Mouse (Mus musculus) WW6 (cell line): ENCODE measurements around the gene Nebl.
"Not testable (repeated sequence)": the region's sequence is repeated elsewhere in the genome, so short reads cannot be mapped to it uniquely, and the experiment has no call there.

Experiments
- DNase-seq: peaks from one replicate; pipeline ENCODE4 v3.0.0-alpha.2; 2013; ENCODE audit warnings: low read depth, low spot score

Nebl gene

DNA sequence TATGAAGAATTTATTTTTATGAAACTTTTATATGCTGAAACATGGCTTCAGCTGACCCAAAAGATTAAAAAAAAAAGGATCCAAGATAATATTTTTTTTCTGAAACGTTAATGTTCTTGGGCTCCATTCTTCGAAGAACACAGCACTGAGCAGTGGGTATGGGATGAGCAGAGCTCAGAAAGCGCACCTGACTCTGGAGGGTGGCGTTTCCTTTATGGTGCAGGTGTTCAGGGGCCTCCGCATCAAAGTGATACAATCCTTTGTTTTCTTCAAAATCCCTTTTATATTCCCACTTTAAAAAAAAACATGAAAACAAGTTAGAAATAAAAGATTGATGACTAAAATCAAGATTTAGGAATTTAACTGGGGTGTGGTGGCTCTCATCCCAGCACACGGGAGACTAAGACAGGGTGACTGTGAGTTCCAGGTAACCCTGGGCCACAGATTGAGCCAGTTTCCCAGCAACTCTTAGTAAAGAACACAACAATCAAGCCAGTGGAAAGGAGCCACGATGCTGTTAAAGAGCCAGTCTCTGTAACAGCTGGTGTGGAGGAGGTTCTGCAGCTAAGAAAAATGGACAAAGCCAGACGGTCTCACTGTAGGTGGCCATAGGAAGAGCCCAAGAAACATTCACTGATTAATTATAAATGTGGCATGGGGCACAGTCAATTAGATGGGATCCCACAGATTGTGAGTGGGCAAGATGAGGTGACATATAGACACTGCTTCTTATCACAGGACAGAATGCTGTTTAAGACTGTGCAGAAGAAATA is 317.6 kb downstream of the Nebl start:
- no peak for DNase-seq

DNA sequence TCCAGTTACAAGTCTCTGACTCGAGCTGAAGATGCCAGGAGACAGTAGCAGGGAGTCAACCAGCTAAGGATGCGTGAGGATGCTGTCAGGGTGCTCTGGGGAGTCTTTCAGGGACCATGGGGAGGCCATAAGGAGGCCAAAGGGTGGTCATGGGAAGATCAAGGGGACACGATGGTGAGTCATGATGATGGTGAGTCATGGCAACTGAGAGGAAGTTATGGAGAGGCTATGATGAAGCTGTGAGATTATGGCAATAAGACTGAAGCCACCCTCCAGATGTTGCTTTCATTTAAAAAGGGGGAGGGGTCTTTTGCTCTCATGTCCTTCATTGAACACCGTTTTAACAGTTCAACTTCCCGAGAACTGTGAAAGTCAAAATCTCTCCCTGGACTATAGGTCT is 322.0 kb downstream of the Nebl start:
- no peak for DNase-seq

DNA sequence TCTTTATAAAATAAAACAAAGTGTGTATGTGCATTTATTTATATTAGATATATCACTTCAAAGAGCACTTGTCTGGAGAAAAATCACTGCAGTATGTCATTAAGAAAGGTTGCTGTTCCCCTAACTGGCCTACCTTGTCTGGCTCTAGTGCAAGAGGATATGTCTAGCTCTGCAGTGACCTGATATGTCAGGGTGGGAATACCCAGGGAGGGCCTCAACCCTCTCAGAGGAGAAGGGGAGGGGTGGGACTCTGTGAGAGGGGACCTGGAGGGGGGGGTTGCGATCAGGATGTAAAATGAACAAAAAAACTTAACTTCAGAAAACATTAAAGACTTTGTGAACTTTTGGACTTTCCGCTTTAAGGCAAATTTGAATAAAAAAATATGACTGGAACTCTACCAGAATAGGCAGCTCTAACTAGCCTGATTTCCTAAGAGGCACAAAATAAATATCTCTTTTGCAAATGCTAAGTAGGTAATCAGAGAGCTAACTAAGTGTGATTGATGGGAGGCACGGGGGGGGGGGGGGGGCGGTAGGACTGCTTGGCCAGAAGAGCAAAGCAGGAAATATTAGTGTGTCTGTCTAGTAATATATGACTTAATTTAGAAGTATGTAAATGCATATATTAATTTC is 325.2 kb downstream of the Nebl start:
- no peak for DNase-seq

DNA sequence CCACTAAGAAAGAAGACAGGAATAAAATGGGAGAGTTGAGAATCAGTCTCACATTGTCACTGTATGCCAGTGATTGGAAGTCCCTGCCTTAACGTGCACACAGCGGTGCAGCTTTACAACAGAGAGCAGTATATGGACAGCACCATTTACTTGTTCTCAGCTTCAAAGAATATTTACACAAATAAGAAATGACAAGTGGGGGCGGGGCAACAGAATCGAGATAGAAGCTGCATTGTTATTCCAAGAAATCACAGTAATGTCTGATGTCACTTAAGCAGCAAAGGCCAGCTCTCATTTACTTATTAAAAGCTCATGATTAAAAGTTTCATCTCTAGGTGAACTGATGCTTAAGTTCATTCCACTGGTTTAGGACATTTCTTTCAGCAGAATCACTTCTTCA is 328.8 kb downstream of the Nebl start:
- DNase-seq: no peak

DNA sequence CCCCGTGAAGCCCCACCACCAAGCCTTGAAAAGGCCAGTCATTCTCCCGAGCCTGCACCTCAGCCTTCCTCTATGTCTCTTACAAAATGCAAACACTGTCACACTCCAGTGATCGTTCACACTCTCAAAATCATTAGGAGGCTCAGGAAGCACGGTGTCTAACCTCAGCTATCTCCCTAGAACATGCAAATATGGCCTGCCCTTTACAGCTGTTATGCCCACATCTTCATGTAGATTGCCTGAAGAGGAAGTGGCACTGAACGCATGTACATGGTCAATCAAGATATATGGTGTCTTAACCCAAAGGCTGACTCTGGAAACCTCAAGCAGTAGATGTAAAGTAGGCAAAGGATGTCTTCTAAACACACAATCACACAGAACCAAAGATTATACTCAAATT is 335.0 kb downstream of the Nebl start:
- no peak for DNase-seq

DNA sequence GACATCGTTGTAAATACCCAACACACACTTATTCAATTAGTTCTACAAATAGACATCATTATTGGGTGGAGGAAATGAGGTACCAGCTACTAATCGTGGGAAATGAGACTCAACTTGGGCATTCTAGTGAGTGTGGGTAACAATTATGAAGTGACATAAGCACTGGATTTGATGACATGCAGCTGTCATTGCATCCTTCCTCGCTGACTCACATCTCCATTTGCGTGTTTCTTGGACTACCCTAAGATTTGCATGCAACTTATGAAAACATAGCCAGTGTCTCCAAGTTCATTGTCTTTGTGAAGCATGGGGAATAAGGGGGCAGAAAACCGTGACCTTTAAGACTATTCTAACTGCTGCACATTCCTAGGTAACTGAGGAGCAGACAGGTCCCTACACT is 339.9 kb downstream of the Nebl start:
- DNase-seq: no peak

DNA sequence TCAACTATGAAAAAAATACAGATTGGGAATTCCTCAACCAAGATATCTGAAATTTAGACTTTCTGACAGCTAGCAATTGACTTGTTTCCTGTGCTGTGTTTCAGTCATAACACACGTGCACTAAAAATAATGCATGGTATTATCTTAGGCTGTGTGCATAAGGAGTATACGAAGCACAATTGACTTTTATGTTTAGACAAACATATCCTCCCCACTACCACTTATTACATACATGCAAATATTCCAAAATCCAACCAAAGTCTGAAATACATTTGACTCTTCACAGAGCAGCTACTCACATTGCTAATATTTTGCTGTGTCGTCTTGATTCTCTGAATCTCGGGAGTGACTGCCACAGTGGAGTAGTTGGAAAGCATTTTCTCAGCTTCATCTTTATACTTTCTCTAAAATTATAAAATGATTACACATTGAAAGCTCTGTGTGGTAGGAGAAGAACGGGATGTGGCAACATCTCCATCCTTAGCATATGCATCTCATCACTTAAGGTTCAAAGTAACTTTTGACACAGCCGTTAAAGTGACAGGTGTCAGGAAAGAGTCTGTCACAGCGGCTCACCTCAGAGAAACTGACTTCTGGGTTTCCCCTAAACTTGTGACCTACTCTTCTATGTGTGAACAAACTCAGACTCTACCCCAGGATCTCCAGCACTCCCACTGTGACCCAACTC is 340.6 kb downstream of the Nebl start:
- DNase-seq: no peak

DNA sequence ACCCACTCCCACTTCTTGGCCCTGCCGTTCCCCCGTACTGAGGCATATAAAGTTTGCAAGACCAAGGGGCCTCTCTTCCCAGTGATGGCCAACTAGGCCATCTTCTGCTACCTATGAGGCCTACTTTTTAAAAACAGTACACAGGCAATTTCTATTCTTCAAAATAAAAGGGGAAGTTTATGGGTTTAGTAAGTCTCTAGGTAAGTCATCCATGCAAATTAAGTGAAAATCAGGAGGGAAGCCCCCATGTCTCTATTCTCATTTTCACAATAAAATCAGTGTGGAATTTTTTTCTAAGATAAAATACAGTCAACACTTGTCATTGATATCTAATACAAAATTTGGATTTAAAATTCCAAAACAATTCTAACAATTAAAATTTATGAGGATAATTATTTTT is 341.4 kb downstream of the Nebl start:
- no peak for DNase-seq

DNA sequence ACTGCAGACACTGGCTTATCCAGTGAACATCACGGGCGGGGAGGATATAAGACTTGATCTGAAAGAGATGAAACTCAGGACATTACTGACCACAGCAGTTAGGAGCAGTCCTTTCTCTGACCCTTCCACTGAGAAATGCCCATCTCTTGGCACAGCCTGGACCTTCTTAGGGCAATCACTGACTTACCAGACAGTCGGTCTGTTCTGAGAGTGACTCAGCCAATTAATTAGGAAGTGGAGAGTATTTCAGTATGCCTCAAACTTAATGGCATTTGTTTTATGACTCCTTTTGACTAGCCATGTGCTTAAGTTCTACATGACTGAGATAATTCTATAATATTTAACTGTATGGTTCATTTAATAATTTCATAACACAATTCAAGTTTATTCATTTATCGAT is 341.9 kb downstream of the Nebl start:
- no peak for DNase-seq

DNA sequence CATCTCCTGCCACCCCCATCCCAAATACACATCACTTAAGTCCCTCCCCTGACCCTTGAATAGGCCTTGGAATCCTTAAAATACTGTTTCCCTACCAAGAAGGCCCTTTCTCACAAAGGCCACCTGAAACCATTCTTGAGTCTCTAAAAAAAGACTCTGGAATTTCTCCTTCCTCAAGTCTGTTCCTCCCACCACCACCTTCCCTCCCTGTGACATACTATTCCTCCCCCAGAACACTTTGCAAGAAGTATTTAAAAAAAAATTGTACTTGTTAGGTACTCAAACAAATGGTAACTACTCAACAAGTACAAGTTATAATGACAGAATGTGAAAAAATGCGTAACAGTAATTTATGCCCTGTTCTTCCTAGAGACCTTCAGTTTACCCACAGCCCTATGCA is 349.0 kb downstream of the Nebl start:
- DNase-seq: no peak

DNA sequence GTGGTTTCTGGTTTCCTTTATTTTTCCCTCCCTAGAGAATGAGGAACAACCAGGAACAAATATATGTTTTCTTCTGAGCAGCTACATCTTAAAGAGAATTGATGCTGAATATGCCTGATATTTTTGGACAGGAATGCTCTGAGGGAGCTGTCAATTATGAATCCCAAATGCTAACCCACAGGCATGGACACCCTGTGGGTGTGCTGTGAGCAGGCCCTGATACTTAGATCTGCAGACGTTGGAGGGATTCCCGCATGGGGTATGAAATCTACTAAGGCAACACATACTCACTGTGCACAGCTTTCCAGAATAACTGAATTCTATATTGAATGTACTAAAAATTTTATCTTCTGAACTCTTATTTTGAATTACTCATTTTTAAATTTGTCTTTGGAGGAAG is 355.3 kb downstream of the Nebl start:
- DNase-seq: no peak

DNA sequence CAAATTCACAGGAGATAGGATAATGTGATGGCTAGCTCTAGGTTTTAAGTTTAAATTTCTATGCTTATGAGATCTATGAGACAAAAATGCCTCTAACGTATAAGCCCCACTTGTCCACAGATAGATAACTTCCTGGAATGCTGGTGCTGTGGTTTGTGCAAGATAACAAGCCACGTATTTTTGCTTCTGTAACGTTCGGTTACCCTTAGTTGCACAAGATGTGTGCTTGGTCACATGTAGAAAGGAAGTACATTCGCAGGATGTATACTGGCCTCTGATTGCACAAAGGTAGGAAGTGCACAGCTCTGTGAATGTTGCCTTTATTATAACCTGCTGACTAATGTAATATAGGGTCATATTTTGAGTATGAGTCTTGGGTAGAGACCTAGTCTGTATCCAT is 365.6 kb downstream of the Nebl start:
- DNase-seq: no peak

DNA sequence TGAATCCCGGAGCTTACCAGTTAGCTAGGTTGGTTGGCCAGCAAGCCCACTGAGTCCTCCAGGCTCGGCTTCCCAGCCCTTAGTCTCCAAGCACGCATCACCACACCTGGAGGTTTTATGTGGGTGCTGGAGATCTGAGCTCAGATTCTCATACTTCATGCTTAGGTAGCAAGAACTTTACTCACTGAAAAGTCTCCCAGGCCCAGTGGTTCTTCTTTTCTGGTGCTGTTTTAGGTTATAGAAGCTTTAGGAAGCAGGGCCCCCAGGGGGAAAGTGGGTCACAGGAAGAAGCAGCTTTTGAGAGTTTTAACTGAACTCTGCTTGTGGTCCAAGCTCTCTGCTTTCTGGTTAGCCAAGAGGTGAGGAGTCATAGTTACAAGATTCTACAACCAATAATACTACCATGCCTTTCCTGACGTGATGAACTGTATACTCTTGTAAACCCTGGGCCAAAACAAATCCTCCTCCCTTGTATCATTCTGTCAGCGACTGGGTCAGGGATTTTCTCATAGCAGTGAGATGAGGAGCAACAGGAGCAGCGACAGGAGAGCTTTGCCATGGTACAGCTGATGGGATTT is 366.2 kb downstream of the Nebl start:
- DNase-seq: no peak

DNA sequence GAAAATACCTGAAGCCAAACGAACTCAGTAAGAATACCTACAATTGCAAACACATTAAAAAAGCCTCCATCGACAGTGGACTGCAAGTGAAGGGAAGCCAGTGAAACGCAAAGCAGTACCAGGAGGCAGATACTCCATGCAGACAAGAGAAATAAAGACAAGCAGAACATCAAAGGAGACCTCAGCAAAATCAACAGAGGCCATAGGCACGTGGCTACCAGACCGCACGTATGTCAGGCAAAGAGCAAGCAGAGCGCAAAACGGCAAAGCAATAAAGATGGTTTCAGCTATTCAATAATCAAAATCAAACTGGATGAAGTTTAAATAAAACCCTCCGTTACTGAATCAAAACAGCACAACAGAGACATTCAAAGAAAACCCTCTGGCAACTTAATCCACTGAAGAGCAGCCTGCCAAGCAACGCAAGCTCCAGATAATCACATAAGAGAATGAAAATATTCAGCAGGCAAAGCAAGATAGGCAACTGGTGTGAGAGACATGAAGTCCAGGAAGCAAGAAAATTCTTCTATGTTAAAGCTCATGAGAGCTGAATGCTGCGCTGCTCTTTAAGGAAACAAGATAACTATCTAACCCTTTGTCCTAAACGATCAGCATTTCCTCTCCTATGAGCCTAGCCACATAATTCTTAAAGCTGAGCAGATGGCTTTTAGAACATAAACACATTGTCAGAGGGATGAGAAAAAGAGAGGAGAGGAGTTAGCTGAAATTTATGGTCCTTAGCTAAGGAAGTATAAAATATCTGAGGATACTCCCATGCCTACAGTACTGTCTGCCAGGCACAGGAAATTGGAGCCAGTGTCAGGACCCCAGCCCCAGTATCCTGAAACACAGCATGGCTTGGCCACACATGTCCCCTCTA is 367.7 kb downstream of the Nebl start:
- no peak for DNase-seq

DNA sequence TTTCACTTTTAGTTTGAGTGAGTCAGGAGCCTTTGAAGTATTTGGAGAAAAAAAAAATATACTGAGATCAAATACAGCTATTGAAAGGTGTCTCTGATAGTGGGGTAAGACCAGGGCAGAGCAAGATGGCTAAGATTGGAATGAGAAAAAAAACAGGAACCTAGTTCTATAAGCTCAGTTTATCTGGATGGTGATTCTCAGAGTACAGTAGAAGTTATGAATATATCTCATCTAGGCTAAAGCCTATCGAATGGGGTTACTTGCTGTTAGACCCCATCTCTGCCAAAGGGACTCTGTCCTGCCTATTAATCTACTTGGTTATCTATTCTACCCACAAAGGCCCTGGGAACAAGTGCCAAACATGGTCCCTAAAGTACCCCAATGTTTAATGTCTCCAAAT is 369.1 kb downstream of the Nebl start:
- DNase-seq: no peak

DNA sequence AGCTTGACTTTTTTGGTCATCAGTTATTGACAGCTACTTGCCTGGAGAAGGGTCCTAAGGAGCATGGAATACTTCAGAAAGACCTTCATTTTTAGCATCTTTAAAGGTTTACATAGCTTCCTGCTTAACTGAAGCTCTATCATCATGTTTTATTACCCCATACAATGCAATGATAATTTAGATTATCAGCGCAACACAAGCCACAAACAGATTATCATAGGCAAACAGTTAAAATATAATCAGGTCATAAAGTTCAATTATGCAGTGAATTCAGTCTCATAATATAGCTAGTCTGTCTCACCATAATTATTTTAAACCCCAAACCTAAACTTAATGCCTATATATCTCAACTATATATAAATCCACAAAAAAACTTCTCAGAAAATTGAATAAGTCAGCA is 386.6 kb downstream of the Nebl start:
- no peak for DNase-seq

DNA sequence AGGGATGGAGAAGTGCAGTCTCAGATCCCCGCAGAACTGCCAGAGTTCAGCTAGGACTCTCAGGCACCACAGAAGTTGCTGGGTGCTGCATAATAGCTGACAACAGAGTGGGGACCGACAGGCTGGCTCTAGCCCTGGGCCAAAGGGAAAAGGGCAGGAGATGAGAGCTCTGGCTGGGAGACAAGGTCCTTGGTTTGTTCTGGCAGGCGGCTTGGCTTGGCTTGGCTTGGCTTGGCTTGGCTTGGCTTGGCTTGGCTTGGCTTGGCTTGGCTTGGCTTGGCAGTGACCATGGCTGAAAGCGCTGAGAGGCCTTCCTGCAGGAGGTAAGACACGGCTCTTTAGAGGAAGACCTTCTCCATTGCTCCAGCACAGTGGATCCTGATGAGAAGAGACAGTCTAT is 395.8 kb downstream of the Nebl start:
- DNase-seq: no peak

DNA sequence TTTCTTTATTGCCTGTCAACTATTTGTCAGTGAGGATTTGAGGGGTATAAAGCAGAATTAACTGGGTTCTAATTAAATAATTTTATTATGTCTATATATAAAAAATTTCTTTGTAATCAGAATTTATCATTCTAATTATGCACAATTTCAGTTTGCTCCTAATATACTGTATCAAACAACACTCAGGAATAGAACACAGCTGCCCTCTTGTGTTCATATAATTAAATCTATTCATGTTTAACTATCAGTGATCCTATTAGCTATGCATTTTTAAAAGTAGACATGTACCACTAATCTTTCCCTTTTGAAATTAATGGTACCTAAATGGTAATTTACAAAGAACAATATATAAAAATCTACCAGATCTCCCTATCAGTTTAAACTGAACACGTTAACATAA is 404.7 kb downstream of the Nebl start:
- no peak for DNase-seq

DNA sequence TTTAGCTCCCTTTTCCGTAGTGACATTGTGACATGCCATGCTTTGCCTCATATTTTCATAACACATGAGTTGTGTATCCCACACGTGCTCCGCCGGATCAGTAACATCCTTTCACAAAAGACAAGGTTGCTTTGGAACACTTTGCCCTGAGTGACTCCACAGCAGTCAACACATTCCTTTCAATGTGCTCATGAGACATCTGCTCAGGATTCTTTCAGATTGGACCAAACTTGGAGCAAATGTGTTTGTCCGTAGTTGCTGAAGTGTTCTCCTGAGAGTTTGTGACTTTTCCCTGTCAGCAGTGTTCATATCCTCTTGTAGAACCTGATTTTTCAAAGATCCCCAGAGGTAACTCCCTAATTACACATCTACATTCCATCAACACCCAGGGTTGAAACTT is 414.4 kb downstream of the Nebl start:
- DNase-seq: no peak

DNA sequence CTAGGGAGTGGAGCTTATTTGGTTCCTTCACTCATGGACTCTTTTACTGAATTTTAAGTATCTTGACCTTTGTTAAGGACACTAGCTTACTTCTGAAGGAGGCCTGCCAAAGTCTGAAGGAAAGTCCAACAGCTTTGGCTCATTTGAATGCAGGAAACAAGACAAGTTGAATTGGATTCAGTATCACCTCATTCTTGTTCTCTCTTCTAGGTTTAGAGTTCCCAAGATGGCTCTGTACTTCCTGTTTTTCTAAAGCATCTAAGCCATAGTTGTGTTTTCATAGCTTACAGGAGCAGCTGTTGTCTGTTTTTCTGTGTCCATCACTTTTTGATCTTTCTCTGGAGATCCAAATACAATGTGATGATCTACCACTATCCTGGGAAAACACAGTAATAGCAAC is 429.9 kb downstream of the Nebl start:
- no peak for DNase-seq

DNA sequence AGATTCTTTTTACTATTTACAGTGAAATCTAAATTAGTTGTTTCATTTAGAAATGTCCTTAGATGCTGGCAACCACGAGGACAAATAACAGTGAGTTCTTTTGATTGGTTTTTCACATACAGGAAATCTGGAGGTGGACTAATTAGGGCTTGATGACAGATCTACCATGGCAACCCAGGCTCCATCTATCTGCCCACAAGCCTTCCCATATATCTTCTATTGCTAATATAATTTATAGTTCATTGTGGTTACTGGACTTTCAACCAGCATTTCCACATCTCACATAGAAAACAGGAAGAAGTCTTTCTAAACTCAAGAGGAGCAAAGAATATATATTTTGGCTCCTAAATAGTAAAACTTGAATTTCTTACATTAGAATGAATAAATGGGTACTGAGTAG is 433.8 kb downstream of the Nebl start:
- no peak for DNase-seq

DNA sequence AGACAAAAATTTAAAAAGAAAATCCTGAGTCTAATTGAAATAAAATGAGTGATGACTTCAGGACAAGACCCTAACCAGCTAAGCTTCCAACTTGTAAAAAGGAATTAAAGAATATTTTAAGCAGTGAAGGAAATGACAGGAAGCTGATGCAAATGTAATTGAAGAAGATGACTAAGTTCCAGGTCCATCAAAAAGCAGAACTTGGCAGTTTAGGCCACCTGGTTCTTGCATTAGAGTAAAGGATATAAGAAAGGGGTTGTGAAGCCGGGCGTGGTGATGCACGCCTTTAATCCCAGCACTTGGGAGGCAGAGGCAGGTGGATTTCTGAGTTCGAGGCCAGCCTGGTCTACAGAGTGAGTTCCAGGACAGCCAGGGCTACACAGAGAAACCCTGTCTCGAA is 436.0 kb downstream of the Nebl start:
- not testable (repeated sequence) for DNase-seq
